Mouse (Mus musculus) ES-E14 (cell line): Measurements from ENCODE around the gene Ttll7. TPM values are rescaled to one million over a fixed set of nuclear protein-coding genes. Genes with fewer than 3 reads are reported as not detected.

Experiments
- DNase-seq: peaks from one replicate; pipeline ENCODE4 v3.0.0-alpha.2; 2013; ENCODE audit warnings: low read depth, low spot score
- H3K27ac ChIP-seq: 2 replicates; pipeline ENCODE4 v1.5.1; 2012; ENCODE audit warnings: low read depth, mild to moderate bottlenecking, low read length, moderate library complexity, mixed read lengths; ENCODE audit not compliant: poor library complexity, insufficient read depth, severe bottlenecking
- H3K36me3 ChIP-seq: 2 replicates; pipeline ENCODE4 v1.6.1; 2012; ENCODE audit warnings: mild to moderate bottlenecking, low read length, moderate library complexity, mixed read lengths; ENCODE audit not compliant: control insufficient read depth, poor library complexity, insufficient read depth, severe bottlenecking
- H3K4me1 ChIP-seq, 2 experiments: fragments of 150-350 bp in 1 of 2; sonication (generic) in 1 of 2; 2 replicates each; pipeline ENCODE4 v1.6.1; 2012; ENCODE audit warnings: low read length in 2 of 2, mild to moderate bottlenecking in 1 of 2, mixed read lengths in 1 of 2; ENCODE audit not compliant: control insufficient read depth in 2 of 2, insufficient read depth in 2 of 2, poor library complexity in 1 of 2
- H3K4me3 ChIP-seq, 2 experiments: fragments of 150-350 bp in 1 of 2; sonication (generic) in 1 of 2; 2 replicates each; pipeline ENCODE4 v1.5.1; 2012; ENCODE audit warnings: low read length in 2 of 2, low read depth in 1 of 2, mild to moderate bottlenecking in 1 of 2, mixed read lengths in 1 of 2; ENCODE audit not compliant: insufficient read depth in 1 of 2, poor library complexity in 1 of 2, severe bottlenecking in 1 of 2
- H3K9ac ChIP-seq: 2 replicates; pipeline ENCODE4 v1.6.1; 2012; ENCODE audit warnings: low read depth, mild to moderate bottlenecking, low read length, mixed read lengths; ENCODE audit not compliant: poor library complexity, insufficient read depth, severe bottlenecking
- H3K9me3 ChIP-seq: fragments of 150-350 bp; sonication (generic); 2 replicates; pipeline ENCODE4 v1.6.1; 2012; ENCODE audit warnings: low read depth, mild to moderate bottlenecking, low read length; ENCODE audit not compliant: control insufficient read depth, insufficient read depth
- CHD2 ChIP-seq: IDR thresholded peaks from 2 replicates; pipeline ENCODE4 v1.6.1; 2014; ENCODE audit warnings: mild to moderate bottlenecking, low read depth, low read length, inconsistent platforms
- HCFC1 ChIP-seq: IDR thresholded peaks from 2 replicates; pipeline ENCODE4 v1.6.1; 2012; ENCODE audit warnings: low read length, inconsistent platforms, borderline replicate concordance; ENCODE audit not compliant: insufficient read depth
- MAFK ChIP-seq: IDR thresholded peaks from 2 replicates; pipeline ENCODE4 v1.6.1; 2014; ENCODE audit warnings: mild to moderate bottlenecking, low read depth, low read length, inconsistent platforms; ENCODE audit not compliant: insufficient read depth
- ZC3H11A ChIP-seq: IDR thresholded peaks from 2 replicates; pipeline ENCODE4 v1.6.1; 2012; ENCODE audit warnings: low read depth, mild to moderate bottlenecking, inconsistent platforms, low read length, borderline replicate concordance
- ZNF384 ChIP-seq: IDR thresholded peaks from 2 replicates; pipeline ENCODE4 v1.6.1; 2012; ENCODE audit warnings: low read depth, low read length, inconsistent platforms
- in situ Hi-C, 2 experiments: fragments of 600-800 bp; cut with MboI; formaldehyde crosslinking; loops; one replicate each; pipeline ENCODE4 v1.15.1; 2025; ENCODE audit warnings: low sequenced_read_pairs in 2 of 2, inconsistent platforms in 1 of 2; ENCODE audit not compliant: unreplicated experiment in 2 of 2
- total RNA-seq: library from RNA; depleted of rRNA; stranded (reverse); fragments of 300-350 nt; gene quantifications from 2 replicates; pipeline ENCODE4 v1.2.3, GENCODE M21; 2012

The Ttll7 gene
- total RNA-seq, 1 experiment, result 0.94 TPM

DNA sequence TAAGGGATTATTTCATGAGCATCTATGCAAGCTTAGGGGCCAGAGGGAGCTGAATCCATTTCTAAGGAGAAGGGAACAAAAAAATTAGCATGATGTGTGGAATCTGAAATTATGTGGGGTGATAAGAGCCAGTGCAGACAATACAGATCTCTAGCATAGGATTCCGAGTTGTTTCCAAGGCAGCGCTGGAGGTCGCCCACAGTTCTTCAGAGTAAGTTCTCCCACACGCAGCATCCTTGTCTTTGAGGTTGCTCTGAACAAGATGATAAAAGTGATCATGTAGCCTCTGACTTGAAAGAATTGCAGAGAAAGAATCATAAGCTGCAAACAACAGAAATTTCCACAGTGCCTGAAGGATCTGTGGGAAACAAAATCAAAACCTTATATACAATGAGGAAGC is 31.4 kb upstream of the Ttll7 start:
- TF ChIP-seq ZNF384, result no peak
- H3K36me3 ChIP-seq, result no peaks in the 10 kb centered on the region
- H3K4me3 ChIP-seq, result no peak overlapping the region
- in situ Hi-C loops, result no loop called here
- DNase-seq, result no peak
- H3K9ac ChIP-seq, result no peak overlapping the region
- H3K4me1 ChIP-seq, result no peaks in the 10 kb centered on the region
- H3K9me3 ChIP-seq, result no peaks in the 10 kb centered on the region
- H3K27ac ChIP-seq, result no peak overlapping the region

DNA sequence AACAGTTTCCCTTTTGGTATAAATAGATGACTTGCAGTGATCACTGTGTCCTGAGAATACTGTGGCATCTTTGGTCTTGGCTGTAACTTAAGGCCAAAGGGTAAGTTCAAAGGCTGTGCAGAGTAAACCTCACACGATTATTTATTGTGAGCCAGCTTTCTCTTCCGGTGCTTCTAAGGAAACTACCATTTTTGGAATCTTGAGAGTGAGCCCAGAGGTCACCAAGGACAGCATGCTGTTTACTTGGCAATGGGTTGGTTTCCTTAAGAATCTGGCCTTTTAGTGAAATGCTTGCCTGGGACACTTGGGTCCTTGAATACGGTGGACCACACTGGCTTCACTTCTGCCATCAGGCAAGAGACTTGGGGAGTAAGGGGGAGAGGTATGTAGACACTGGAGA is 9.4 kb upstream of the Ttll7 start:
- Histone ChIP-seq H3K9ac (no peak overlapping the region), H3K9me3 (no peaks in the 10 kb centered on the region), H3K4me1 (no peaks in the 10 kb centered on the region), H3K36me3 (no peaks in the 10 kb centered on the region), H3K4me3 (no peak overlapping the region), H3K27ac (no peak overlapping the region)
- in situ Hi-C loops, result no loop called here
- TF ChIP-seq ZNF384, result no peak
- DNase-seq, result no peak

DNA sequence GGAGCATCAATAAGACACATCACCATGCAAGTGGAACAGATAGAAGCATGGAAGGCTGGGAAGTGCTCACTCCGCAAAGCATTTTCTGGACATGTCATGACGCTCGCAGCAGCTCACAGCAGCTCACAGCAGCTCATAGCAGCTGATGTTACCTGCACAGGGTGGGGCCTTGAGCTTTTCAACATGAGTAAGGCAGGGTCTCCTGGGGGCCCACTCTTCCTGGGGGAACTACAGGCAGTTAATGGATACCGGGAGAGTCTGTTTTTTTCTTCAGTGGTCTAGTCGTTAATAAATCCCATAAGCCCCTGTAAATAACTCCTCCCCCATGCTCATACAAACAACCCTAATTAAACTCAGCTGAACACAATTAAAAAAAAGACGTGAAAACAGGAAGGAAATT is 8.7 kb upstream of the Ttll7 start:
- no peak for DNase-seq
- no peak overlapping the region for H3K9ac ChIP-seq
- no peaks in the 10 kb centered on the region for H3K9me3 ChIP-seq
- TF ChIP-seq CHD2 (no peak), HCFC1 (no peak), ZC3H11A (no peak), ZNF384 (no peak), MAFK (no peak)
- no peak overlapping the region for H3K27ac ChIP-seq
- no peaks in the 10 kb centered on the region for H3K4me1 ChIP-seq
- no peak overlapping the region for H3K4me3 ChIP-seq
- no peaks in the 10 kb centered on the region for H3K36me3 ChIP-seq
- in situ Hi-C loops, result no loop called here

DNA sequence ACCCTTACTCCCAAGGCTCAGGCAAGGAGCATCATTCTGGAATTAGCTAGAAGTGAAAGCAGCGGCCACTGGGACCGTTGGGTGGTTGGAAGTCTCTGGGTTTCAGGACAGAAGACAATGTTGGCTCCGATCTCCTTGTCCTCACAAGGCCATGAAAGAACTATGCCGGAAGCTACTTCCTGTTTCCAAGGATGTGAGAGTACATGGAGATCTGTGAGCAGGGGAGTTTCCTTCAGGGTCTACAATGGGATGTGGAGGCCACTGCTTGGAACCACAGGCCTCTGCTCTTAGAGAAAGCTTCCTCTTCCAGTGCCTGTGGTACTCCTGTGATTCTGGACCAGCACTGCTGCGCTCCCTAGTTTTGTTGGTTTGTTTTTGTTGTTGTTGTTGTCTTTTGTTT is 5.9 kb upstream of the Ttll7 start:
- no peak overlapping the region for H3K9ac ChIP-seq
- no peaks in the 10 kb centered on the region for H3K9me3 ChIP-seq
- H3K36me3 ChIP-seq, result no peaks in the 10 kb centered on the region
- in situ Hi-C loops, result no loop called here
- TF ChIP-seq ZC3H11A, result no peak
- no peak for TF ChIP-seq CHD2
- TF ChIP-seq ZNF384, result no peak
- no peak for TF ChIP-seq HCFC1
- TF ChIP-seq MAFK, result no peak
- no peaks in the 10 kb centered on the region for H3K4me1 ChIP-seq
- H3K27ac ChIP-seq, result no peak overlapping the region
- no peak overlapping the region for H3K4me3 ChIP-seq
- no peak for DNase-seq

DNA sequence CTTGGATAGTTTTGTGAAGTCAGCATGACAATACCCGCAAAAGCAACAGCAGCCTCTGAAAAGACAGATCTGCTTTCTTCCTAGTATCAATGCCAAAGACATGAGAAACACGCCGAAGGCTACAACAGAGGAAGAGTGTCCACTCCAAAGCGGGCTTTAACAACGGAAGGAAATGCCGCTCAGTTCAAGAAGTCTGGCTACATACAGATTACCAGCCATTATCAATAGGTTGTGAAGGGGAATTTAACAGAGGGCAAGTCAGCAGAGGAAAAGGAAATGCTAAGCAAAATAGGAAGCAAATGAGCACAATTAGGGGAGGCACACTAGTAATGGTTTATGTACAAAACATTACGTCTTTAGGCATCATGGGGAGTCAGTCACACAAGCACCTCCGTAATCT is 4.1 kb upstream of the Ttll7 start:
- H3K27ac ChIP-seq, result no peak overlapping the region
- H3K4me3 ChIP-seq, result no peak overlapping the region
- H3K36me3 ChIP-seq, result no peaks in the 10 kb centered on the region
- no peak for TF ChIP-seq HCFC1
- TF ChIP-seq ZC3H11A, result no peak
- no peak for TF ChIP-seq MAFK
- TF ChIP-seq CHD2, result no peak
- no peak for TF ChIP-seq ZNF384
- H3K9ac ChIP-seq, result no peak overlapping the region
- in situ Hi-C loops, result no loop called here
- DNase-seq, result no peak
- no peaks in the 10 kb centered on the region for H3K9me3 ChIP-seq
- no peaks in the 10 kb centered on the region for H3K4me1 ChIP-seq
